ENCODE assay signal across 17 mouse cellular contexts in the genomic region with DNA sequence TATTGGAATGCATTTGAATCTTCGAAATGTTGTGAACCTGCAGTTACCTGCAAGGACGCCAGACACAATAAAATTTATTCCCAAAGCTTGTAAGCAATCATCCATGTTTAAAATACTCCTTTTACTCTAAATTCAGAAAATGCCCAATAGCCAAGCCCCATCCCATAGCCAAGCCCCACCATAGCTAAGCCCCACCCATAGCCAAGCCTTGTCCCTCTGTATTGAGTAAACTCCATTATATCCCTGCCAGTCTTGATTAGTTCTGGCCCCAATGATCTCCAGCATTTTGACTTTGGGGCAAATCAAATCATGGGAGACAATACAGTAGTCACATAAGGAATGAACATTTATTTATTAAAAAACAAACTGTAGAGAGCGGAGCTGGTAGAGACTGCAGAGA.
"Had no signal": no experiment of that assay in that cellular context is flagged by ENCODE, and none has a peak within 500 bp of the region (broad histone marks: within the 10 kb centered on the region; RNA-seq: fewer than 3 reads in every experiment).

No protein-coding gene starts in this region.

- DNase-seq: lung, adult 18-20 months; lung, embryonic 14.5 days; lung, postnatal 10 days; lung, postnatal 4 days; right cerebral cortex, adult 18-20 months; right cerebral cortex, postnatal 25 days; right cerebral cortex, postnatal 4 days; spleen, adult 18-20 months; thymus, adult 18-20 months; thymus, postnatal 14 days; thymus, postnatal 36 days had no signal

- ATAC-seq: liver, embryonic 12.5 days had no signal

- H3K9me3 ChIP-seq: limb, embryonic 15.5 days; liver, embryonic 12.5 days; neural tube, embryonic 13.5 days; neural tube, embryonic 15.5 days had no signal

- H3K4me3 ChIP-seq: limb, embryonic 15.5 days; liver, embryonic 12.5 days; myocyte; neural tube, embryonic 13.5 days; neural tube, embryonic 15.5 days had no signal

- H3K27me3 ChIP-seq: limb, embryonic 15.5 days; liver, embryonic 12.5 days; neural tube, embryonic 13.5 days; neural tube, embryonic 15.5 days had no signal

- H3K4me1 ChIP-seq: limb, embryonic 15.5 days; liver, embryonic 12.5 days; neural tube, embryonic 13.5 days; neural tube, embryonic 15.5 days had no signal

- H3K4me2 ChIP-seq: limb, embryonic 15.5 days; liver, embryonic 12.5 days; lung, embryonic 14.5 days; neural tube, embryonic 13.5 days; neural tube, embryonic 15.5 days had no signal

- H3K36me3 ChIP-seq: limb, embryonic 15.5 days; liver, embryonic 12.5 days; neural tube, embryonic 13.5 days; neural tube, embryonic 15.5 days had no signal

- H3K27ac ChIP-seq: limb, embryonic 15.5 days; liver, embryonic 12.5 days; liver, embryonic 14.5 days; neural tube, embryonic 13.5 days; neural tube, embryonic 15.5 days had no signal

- H3K9ac ChIP-seq: limb, embryonic 15.5 days; liver, embryonic 12.5 days; liver, embryonic 14.5 days; lung, embryonic 14.5 days; neural tube, embryonic 13.5 days; neural tube, embryonic 15.5 days had no signal
